Mouse (Mus musculus): ENCODE results near the gene Olfr798. TPM values are rescaled to one million over a fixed set of nuclear protein-coding genes. Genes with fewer than 3 reads are reported as not detected.

The Olfr798 gene
- polyA plus RNA-seq, 1 experiment from 2014 or later: not detected

Small RNA genes within 50 kb of the gene (microRNA-seq; reads per million reads assigned to microRNA genes)
- gene Gm23252: not detected

Other genes starting within 250 kb of the Olfr798 start
- 0.13 and 0.14 TPM in 2 replicates for gene Olfr784, start 243.9 kb downstream of the Olfr798 start, polyA plus RNA-seq (2014; fragmentation: Nextera tagmentation; extraction: Ambion mirVana)
- gene Olfr785, start 222.5 kb downstream of the Olfr798 start, polyA plus RNA-seq (2014; fragmentation: Nextera tagmentation; extraction: Ambion mirVana): not detected in 2 replicates
- not detected in 2 replicates for gene Olfr786, start 200.6 kb downstream of the Olfr798 start, polyA plus RNA-seq (2014; fragmentation: Nextera tagmentation; extraction: Ambion mirVana)
- not detected in 2 replicates for gene Olfr787, start 166.1 kb downstream of the Olfr798 start, polyA plus RNA-seq (2014; fragmentation: Nextera tagmentation; extraction: Ambion mirVana)
- gene Olfr788, start 156.9 kb downstream of the Olfr798 start, polyA plus RNA-seq (2014; fragmentation: Nextera tagmentation; extraction: Ambion mirVana): not detected in 2 replicates
- not detected in 2 replicates for gene Olfr789, start 143.2 kb downstream of the Olfr798 start, polyA plus RNA-seq (2014; fragmentation: Nextera tagmentation; extraction: Ambion mirVana)
- gene Olfr790, start 129.4 kb downstream of the Olfr798 start, polyA plus RNA-seq (2014; fragmentation: Nextera tagmentation; extraction: Ambion mirVana): not detected in 2 replicates
- not detected in 2 replicates for gene Olfr791, start 106.1 kb downstream of the Olfr798 start, polyA plus RNA-seq (2014; fragmentation: Nextera tagmentation; extraction: Ambion mirVana)
- not detected in 2 replicates for gene Olfr792, start 88.8 kb downstream of the Olfr798 start, polyA plus RNA-seq (2014; fragmentation: Nextera tagmentation; extraction: Ambion mirVana)
- not detected in 2 replicates for gene Olfr794, start 60.3 kb downstream of the Olfr798 start, polyA plus RNA-seq (2014; fragmentation: Nextera tagmentation; extraction: Ambion mirVana)
- not detected in 2 replicates for gene Olfr796, start 15.4 kb downstream of the Olfr798 start, polyA plus RNA-seq (2014; fragmentation: Nextera tagmentation; extraction: Ambion mirVana)
- gene Olfr799, start 9.6 kb upstream of the Olfr798 start, polyA plus RNA-seq (2014; fragmentation: Nextera tagmentation; extraction: Ambion mirVana): not detected in 2 replicates
- gene Olfr800, start 29.8 kb upstream of the Olfr798 start, polyA plus RNA-seq (2014; fragmentation: Nextera tagmentation; extraction: Ambion mirVana): not detected in 2 replicates
- gene Olfr801, start 45.9 kb upstream of the Olfr798 start, polyA plus RNA-seq (2014; fragmentation: Nextera tagmentation; extraction: Ambion mirVana): not detected in 2 replicates
- gene Olfr802, start 60.2 kb upstream of the Olfr798 start, polyA plus RNA-seq (2014; fragmentation: Nextera tagmentation; extraction: Ambion mirVana): 0.04 TPM in 1 of 2 replicates, not detected in the other
- not detected in 2 replicates for gene Olfr803, start 66.4 kb upstream of the Olfr798 start, polyA plus RNA-seq (2014; fragmentation: Nextera tagmentation; extraction: Ambion mirVana)
- gene Olfr804, start 75.3 kb upstream of the Olfr798 start, polyA plus RNA-seq (2014; fragmentation: Nextera tagmentation; extraction: Ambion mirVana): not detected in 2 replicates
- gene Olfr805, start 101.4 kb upstream of the Olfr798 start, polyA plus RNA-seq (2014; fragmentation: Nextera tagmentation; extraction: Ambion mirVana): not detected in 2 replicates
- gene Olfr806, start 114.0 kb upstream of the Olfr798 start, polyA plus RNA-seq (2014; fragmentation: Nextera tagmentation; extraction: Ambion mirVana): not detected in 2 replicates
- not detected in 2 replicates for gene Olfr807, start 129.9 kb upstream of the Olfr798 start, polyA plus RNA-seq (2014; fragmentation: Nextera tagmentation; extraction: Ambion mirVana)
- not detected in 2 replicates for gene Olfr808, start 137.5 kb upstream of the Olfr798 start, polyA plus RNA-seq (2014; fragmentation: Nextera tagmentation; extraction: Ambion mirVana)
- not detected in 2 replicates for gene Olfr809, start 146.7 kb upstream of the Olfr798 start, polyA plus RNA-seq (2014; fragmentation: Nextera tagmentation; extraction: Ambion mirVana)
- not detected in 2 replicates for gene Olfr810, start 167.0 kb upstream of the Olfr798 start, polyA plus RNA-seq (2014; fragmentation: Nextera tagmentation; extraction: Ambion mirVana)
- not detected in 2 replicates for gene Olfr811, start 176.5 kb upstream of the Olfr798 start, polyA plus RNA-seq (2014; fragmentation: Nextera tagmentation; extraction: Ambion mirVana)
- not detected in 2 replicates for gene Olfr812, start 218.2 kb upstream of the Olfr798 start, polyA plus RNA-seq (2014; fragmentation: Nextera tagmentation; extraction: Ambion mirVana)
- gene Olfr813, start 227.4 kb upstream of the Olfr798 start, polyA plus RNA-seq (2014; fragmentation: Nextera tagmentation; extraction: Ambion mirVana): not detected in 2 replicates

Data from midbrain, embryonic 14.5 days (tissue).